Mouse (Mus musculus) cortical plate, adult 2 months (tissue): ENCODE data around the gene Mrpl10.

ENCODE experiments used
- CTCF ChIP-seq: fragments of 200-500 bp; IDR thresholded peaks from 2 replicates; pipeline ENCODE4 v1.5.1; 2011; ENCODE audit warnings: mild to moderate bottlenecking, control low read depth, low read length; ENCODE audit not compliant: insufficient read depth; ENCODE audit errors: extremely low read depth
- POLR2A ChIP-seq: fragments of 200-500 bp; IDR thresholded peaks from 2 replicates; pipeline ENCODE4 v1.6.1; 2011; ENCODE audit warnings: mild to moderate bottlenecking, low read length, control low read depth; ENCODE audit not compliant: insufficient read depth; ENCODE audit errors: extremely low read depth

GRCm38 (mm10) chr11:97045861-97046260 is 4.5 kb downstream of the Mrpl10 start:
- TF ChIP-seq POLR2A (no peak), CTCF (no peak)
